Mouse (Mus musculus) 3134 (cell line): ENCODE data around the gene Gm39115.

ENCODE experiments used
- DNase-seq: peaks from one replicate; pipeline ENCODE4 v3.0.0-alpha.2; 2011; ENCODE audit warnings: low spot score; ENCODE audit not compliant: insufficient read length; ENCODE audit errors: extremely low read depth

The Gm39115 gene

DNA sequence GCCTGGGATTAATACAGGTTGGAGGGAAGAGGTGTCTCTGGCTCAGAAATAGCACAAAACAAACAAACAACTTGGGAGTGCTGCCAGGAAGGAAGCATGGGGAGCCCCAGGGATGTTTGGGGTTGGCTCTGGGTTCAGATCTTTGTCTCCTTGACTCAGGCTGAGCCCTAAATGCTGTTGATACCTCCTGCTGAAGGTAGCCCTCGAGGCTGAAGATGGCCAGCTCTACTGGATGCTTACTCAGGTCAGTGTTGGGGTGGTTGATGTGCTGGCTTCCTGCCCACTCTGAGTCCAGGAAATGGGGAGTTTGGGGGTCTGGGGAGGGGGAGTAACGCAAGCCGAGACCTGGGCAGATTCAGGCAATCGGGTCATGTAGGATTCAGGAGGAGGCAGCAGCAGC, 39.1 kb downstream of the Gm39115 start:
- no peak for DNase-seq

DNA sequence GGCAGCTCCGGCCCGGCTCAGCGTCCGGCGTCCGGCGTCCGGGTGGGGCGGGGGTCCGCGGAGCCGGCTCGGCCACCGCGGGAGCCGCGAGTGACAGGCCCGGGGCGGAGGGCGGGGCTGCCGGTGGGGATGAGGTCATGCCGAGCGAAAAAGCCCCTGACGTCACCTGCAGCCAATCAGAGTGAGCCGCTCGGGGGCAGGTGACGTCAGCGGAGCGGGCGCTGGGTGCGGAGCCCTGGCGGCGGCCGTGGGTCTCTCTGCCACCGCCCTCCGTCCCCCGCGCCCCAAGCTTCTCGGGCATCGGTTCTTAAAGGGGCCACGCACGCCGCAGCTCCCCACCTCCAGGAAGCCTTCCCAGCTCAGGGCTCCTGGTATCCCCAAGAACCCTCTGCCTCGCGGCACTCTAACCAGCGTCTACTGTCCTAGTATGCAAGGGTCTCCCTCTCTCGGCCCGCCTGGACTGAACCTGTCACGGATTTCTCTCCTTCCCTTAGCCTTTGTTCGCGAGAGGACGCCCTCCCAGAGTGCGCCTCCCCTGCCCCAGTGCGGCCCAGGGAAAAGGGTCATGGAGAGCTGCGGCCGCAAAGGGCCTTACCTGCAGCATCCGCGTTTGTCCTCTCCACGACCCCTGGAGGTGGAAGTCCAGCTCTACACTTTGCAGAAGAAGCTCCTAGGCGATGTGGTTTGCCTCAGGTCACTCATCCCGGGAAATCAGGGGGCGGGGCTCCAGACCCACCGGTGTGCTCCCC, 40.5 kb downstream of the Gm39115 start, which contains the start of gene Dusp8:
Gene Dusp8 (minus strand): TSS at position 661 of the 749 bp plus-strand sequence.
- peak; percentile 85 for DNase-seq

DNA sequence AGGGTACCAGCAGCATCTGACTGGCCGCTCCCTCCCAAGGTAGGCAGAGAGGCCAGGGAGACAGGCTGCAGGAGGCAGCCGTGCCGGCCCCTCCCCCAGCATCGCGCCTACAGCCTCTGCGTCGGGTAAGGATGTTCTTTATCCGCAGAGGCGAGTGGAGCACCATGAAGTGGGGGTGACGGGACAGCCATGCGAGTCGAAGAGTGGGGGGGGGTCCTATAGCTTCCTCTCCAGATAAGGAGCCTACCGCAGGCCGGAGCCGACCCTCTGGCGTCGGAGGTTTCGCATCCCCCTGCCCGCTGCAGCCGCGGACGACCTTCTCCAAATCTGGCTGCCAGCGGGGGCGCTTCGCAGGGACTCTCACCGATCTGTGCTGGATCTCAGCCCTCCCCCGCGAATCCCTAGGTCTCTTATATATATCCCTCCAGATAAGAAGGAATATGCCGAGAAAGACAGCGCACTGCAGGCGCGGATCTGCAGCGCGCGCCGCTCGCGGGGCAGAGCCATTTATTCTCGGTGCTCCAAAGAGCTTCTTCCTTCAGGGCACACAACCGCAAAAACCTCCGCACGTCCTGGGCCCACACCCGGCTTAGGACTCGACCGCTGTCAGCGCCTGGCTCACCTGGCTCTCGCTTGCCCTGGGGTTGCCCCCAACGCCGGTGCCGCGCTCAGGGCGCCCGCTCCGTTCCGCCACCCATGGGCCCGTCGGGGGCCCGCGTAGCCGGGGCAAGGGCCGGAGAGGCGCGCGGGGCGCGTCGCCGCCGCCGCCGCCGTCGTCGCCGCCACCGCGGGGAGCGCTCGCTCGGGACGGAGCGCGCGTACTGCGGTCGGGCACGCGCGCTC, 41.3 kb downstream of the Gm39115 start:
- peak; percentile 69 for DNase-seq

DNA sequence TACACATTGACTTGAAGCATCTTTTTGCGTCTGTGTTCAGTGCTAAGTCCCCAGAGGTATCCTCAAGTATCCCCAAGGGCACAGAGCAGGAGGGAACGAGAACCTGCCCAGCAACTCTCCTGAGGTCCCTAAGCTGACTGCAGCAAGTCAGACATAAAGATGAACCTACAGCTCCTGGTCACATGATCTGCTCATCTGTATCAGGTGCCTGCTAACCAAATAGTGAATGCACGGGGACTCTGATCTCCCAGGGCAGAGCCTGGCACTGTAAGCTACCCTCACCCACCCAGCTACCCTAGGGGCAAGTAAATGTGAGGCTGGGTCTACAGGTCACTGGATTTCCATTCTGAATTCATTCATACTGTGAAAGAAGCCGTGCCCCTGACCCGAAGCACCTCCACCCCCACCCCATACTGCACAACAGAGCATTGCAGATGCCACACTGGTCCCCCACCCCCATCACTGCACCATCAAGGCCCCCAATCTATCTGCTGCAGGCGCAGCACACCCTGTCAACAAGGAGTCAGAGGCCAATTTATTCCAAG, 42.1 kb downstream of the Gm39115 start:
- no peak for DNase-seq

DNA sequence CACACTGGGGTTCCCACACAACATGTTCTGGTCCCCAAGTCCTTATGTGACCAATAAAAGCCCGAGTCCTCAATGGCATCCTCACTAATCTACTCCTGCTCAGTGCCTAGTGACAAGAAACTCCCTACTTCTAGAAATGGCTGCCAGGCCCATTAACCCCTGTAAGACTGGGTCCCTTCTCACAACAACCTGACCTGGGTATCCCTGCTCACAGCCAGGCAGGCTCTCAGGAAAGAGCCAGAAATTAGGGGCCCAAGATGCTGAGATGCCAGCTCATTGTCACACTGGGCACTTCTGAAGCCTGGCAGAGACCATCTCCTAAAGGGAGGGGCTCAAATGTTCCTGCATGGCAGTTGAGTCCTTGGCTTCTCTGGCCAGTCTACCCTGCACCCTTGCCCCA, 42.8 kb downstream of the Gm39115 start:
- no peak for DNase-seq

DNA sequence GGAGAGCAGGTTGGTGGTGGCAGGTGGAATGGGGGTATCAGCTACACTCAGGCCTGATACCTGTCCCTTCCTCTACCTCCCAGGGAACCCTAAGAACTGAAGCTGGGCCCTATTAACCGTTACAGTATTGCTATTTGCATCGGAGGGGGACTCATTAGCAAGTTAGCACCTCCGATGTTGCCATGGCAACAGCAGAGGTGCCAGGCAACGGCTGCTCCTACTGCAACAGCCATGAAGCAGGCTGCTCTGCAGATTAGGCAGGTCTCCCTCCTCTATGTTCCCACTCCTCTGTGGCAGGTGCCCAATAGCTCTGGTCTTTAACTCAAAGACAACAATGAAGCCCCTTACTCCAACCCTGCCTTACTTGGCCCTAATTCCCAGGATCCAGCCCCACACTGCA, 44.0 kb downstream of the Gm39115 start:
- DNase-seq, result no peak

DNA sequence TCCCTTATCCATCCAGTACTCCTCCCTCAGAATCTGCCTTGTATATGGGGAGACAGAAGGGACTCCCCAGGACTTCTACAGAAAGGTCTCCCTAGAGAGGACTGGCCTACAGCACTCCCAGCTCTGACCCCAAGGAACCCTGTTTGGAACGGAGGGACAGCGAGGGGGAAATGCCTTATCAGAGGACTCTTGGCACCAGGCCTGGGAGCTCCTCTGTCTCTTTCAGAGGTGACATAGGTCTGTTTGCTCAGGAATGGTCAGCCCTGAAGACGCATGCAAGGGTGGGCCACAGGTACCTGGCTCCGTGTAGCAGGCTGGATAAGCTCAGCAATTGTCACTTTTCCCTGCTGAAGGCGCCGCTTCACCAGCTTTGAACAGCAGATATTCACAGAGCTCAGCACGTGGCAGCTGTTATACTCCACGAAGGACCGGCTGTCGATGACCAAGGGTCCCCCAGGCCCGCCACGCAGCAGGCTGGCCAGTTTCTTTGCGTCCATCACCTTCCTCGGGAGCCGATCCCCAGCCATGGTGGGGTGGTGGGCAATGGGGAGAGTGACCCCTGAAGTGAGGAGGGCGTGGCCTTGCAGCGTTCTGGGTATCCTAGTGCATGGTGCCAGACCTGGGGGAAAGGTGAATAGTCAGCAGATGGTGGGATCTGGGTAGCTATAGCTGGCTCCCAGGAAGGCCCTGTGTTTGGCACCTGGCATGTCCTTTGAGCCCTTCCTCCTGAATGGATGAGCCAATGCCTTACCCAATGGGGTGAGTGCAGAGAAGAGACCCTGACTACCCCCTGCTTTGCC, 46.0 kb downstream of the Gm39115 start:
- DNase-seq, result no peak

DNA sequence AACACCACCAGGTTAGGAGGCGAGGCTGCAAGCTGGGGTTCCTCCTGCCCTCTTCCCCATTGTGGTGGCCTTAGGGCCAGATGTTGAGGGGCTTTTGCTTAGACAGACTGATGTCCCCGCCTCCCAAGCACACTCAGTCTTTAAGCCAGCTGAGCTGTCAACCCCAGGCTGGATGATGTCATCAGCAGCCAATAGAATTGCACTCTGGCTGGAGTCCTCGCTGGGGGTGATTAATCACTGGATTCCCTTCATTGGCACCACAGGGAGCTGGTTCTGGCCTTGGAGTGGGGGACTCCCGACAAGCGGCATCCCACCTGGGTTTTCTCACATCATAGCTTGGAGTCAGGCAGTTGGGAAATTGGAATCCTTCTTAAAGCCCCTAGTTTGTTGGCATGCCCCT, 46.9 kb downstream of the Gm39115 start:
- peak; percentile 46 for DNase-seq

DNA sequence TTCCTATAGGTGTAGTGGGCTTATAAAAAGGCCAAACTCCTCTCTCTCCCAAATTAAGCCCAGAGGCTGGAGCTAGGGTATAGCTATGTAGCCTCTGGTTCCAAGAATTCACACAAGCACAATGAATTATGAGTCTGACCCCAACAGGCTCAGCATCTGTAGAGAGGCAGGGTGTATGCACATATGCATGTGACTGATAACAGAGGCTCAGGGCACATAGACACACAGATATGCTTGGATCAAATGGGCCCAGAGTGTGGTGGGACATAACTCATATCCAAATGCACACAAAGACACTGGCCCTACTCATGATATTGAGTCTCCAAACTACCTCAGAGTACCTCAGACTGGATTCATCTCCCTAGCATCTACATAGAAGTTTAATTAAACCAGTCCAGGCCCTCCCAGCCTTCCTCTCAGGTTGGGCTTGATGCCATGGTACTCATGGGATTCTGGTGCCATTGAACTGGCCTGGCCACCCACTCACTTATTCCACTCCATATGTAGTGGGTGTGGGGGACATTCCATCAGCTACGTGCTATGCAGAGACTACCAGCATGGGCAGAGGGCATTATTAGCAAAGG, 48.7 kb downstream of the Gm39115 start:
- no peak for DNase-seq

DNA sequence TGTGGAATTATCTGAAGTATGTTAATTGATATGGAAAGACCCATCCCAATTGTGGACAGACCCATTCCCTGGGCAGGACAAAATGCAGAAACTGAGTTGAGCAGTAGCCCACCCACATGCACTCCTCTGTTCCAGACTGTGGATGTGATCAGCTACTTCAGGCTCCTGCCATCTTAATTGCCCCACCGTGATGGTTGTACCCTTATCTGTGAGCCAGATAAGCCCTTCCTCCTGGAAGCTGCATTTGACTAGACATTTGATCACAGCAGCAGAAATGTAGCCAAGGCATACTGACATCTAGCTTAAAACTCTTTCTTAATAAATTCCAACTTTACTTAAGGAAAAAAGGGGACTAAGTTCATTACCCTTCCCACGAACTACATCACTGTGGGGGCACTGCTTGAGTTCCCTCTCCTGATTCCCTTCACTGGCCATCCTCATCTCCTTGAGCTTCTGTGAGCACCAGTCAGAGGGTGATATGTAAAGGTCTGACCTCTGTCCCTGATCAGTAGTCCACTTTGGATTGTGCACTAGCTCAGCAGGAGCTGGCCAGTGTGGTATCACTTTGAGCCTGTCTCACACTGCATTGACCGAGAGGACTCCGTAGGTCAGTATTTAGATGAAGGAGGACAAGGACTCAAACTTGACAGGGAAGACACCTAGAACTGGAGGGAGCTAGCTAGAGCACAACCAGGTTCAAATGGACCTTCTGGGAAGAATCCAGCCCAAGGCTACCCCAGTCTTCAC, 49.5 kb downstream of the Gm39115 start:
- no peak for DNase-seq
